In the genomic region with DNA sequence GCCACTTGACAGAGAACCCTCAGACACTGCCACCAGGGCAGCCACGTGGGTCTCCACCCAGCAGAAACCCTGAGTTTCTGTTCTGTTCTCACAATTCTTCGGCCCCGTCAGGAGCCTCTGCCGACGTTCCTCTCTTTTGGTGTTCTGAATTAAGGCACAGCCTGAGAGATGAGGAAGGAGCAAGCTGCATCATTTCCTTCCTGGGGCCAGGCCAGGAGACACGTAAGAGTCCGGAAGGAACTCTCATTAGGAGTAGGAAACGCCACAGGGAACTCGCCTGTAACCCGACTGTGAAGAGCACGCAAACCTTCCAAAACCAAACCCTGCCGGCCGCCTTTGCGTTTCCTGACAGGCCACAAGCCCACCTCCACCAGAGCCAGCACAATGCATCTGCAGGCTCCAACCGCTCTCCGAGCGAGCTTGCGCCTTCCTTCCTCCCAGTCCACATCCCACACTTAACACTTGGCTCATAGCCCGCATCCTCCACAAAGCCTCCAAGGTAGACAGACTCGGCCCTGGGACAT, we compare ENCODE assay signal across 8 mouse cellular contexts. TPM values are rescaled to one million over a fixed set of nuclear protein-coding genes. Genes with fewer than 3 reads are reported as not detected.
DNase-seq lines count a peak whose midpoint lies in the region; ATAC-seq and TF ChIP-seq lines count a peak whose summit lies in the region.

No protein-coding gene starts in this region.

- intact Hi-C loops in left cerebral cortex, adult 2 months (cut with DNase I), result no loop called here
- intact Hi-C loops in left cerebral cortex, postnatal 4 days (cut with DNase I), result no loop called here

- no peaks in the 10 kb centered on the region for H3K36me3 ChIP-seq in embryonic facial prominence, embryonic 12.5 days
- H3K36me3 ChIP-seq in liver, embryonic 14.5 days (replicated peaks; ENCODE audit: control insufficient read depth, insufficient read depth, low read depth), result no peaks in the 10 kb centered on the region

- no peak overlapping the region; the same call in 1 of the 2 replicates for H3K4me3 ChIP-seq in left cerebral cortex, adult 2 months
- H3K4me3 ChIP-seq in embryonic facial prominence, embryonic 12.5 days, result no peak overlapping the region
- H3K4me3 ChIP-seq in liver, embryonic 14.5 days (ENCODE audit: insufficient read depth in 1 of 2, low read depth in 2 of 2, low read length in 2 of 2), result 0 out of 4 replicates have a peak overlapping the region, but pooled peaks of 1 of the 2 experiments have one; percentile 5
- no peak overlapping the region for H3K4me3 ChIP-seq in cerebellum, adult 2 months (replicated peaks; ENCODE audit: insufficient read depth, low read depth, low read length)

- no peak overlapping the region for H3K9ac ChIP-seq in embryonic facial prominence, embryonic 12.5 days
- no peak overlapping the region for H3K9ac ChIP-seq in liver, embryonic 14.5 days (replicated peaks)

- no peaks in the 10 kb centered on the region for H3K9me3 ChIP-seq in embryonic facial prominence, embryonic 12.5 days
- no peaks in the 10 kb centered on the region for H3K9me3 ChIP-seq in liver, embryonic 14.5 days (ENCODE audit: control insufficient read depth, low read length)

- H3K27ac ChIP-seq in left cerebral cortex, adult 2 months, result peak overlapping the region; percentile 15; the same call in 1 of the 2 replicates
- 0 out of 2 replicates have a peak overlapping the region, but pooled peaks have one; percentile 17 for H3K27ac ChIP-seq in embryonic facial prominence, embryonic 12.5 days
- no peak overlapping the region for H3K27ac ChIP-seq in liver, embryonic 14.5 days
- no peak overlapping the region for H3K27ac ChIP-seq in cerebellum, adult 2 months (ENCODE audit: insufficient read depth, low read length)

- WGBS in embryonic facial prominence, embryonic 12.5 days, result 79% methylated on average over 20 of the region's 20 CpGs
- 13% methylated on average over 20 of the region's 20 CpGs for WGBS in liver, embryonic 14.5 days (ENCODE audit: insufficient replicate concordance)
- 80% methylated on average over 20 of the region's 20 CpGs for WGBS in cerebellum, adult 2 months

- TF ChIP-seq POLR2A in cerebellum, adult 2 months (IDR thresholded peaks at IDR 0.05; ENCODE audit: borderline replicate concordance, insufficient read depth, low read length), result no peak

- TF ChIP-seq CTCF in left cerebral cortex, adult 2 months (IDR thresholded peaks at IDR 0.05), result no peak
- TF ChIP-seq CTCF in liver, embryonic 14.5 days (IDR thresholded peaks at IDR 0.05; ENCODE audit: low read depth), result no peak
- no peak for TF ChIP-seq CTCF in cerebellum, adult 2 months (IDR thresholded peaks at IDR 0.05; ENCODE audit: borderline replicate concordance, insufficient read depth, low read depth, low read length)

- no peak overlapping the region for H3K4me2 ChIP-seq in embryonic facial prominence, embryonic 12.5 days (replicated peaks)
- H3K4me2 ChIP-seq in liver, embryonic 14.5 days (ENCODE audit: low read depth), result peak overlapping the region; percentile 31

- no peak for DNase-seq in left cerebral cortex, adult 2 months (ENCODE audit: extremely low spot score in 1 of 2, low spot score in 2 of 2)
- DNase-seq in left cerebral cortex, postnatal 4 days, result no peak
- DNase-seq in heart, postnatal 4 days, result peak; percentile 85
- no peak for DNase-seq in liver, embryonic 14.5 days (ENCODE audit: low read depth in 3 of 3, low spot score in 3 of 3)
- DNase-seq in right cerebral cortex, postnatal 14 days, result peak; percentile 18
- no peak for DNase-seq in adipocyte (ENCODE audit: low spot score)
- DNase-seq in cerebellum, adult 2 months, result no peak

- ATAC-seq in embryonic facial prominence, embryonic 12.5 days (ENCODE audit: insufficient number of reproducible peaks, insufficient read depth, low FRiP score, low TSS enrichment), result no peak
- peak; percentile 53; the same call in 1 of the 2 replicates for ATAC-seq in liver, embryonic 14.5 days (ENCODE audit: insufficient read depth)

- no peaks in the 10 kb centered on the region for H3K4me1 ChIP-seq in embryonic facial prominence, embryonic 12.5 days
- H3K4me1 ChIP-seq in liver, embryonic 14.5 days (replicated peaks; ENCODE audit: control insufficient read depth in 2 of 2, insufficient read depth in 2 of 2, low read length in 1 of 2), result peaks cover 5 to 26% of the 10 kb centered on the region in 2 experiments; a peak in 3 of 4 replicates
- no peaks in the 10 kb centered on the region for H3K4me1 ChIP-seq in cerebellum, adult 2 months (ENCODE audit: control insufficient read depth, insufficient read depth, low read length)

- no peaks in the 10 kb centered on the region for H3K27me3 ChIP-seq in embryonic facial prominence, embryonic 12.5 days
- no peaks in the 10 kb centered on the region; the same call in none of the 2 replicates for H3K27me3 ChIP-seq in liver, embryonic 14.5 days (ENCODE audit: control insufficient read depth, insufficient read depth, low read length)
- no peaks in the 10 kb centered on the region; the same call in 1 of the 2 replicates for H3K27me3 ChIP-seq in cerebellum, adult 2 months (ENCODE audit: control insufficient read depth, insufficient read depth, low read length)

- no peak for TF ChIP-seq EP300 in liver, embryonic 14.5 days (IDR thresholded peaks at IDR 0.05; ENCODE audit: low read depth)

RNA-seq across cellular contexts. Expression of gene Kdr, which starts 44.7 kb away (rescaled TPM):
- total RNA-seq in left cerebral cortex, adult 2 months (2021), result 1 to 10 TPM; 4.6 to 6.2 TPM
- 10 to 100 TPM; 27.7 to 28.4 TPM for total RNA-seq in left cerebral cortex, postnatal 4 days (2021)
- polyA plus RNA-seq in embryonic facial prominence, embryonic 12.5 days (2016; fragmentation: Nextera tagmentation; extraction: Ambion mirVana), result 29.0 and 31.0 TPM in 2 replicates
- 100 to 1,000 TPM; 115 to 119 TPM for total RNA-seq in heart, postnatal 4 days (2021)
- 3.1 and 3.8 TPM in 2 replicates for polyA plus RNA-seq in liver, embryonic 14.5 days (2012; rRNA removed)
- polyA plus RNA-seq in liver, embryonic 14.5 days (2014; fragmentation: Nextera tagmentation; extraction: Ambion mirVana), result 5.2 and 5.7 TPM in 2 replicates
- 6.7 and 7.1 TPM in 2 replicates for polyA plus RNA-seq in cerebellum, adult 2 months (2012; rRNA removed)

Comparison
In these comparisons a context has a peak if more than half of its experiments do, and no peak if none do; other contexts are left out.
1. RNA of gene Kdr, which starts 44.7 kb away (total RNA-seq): 115 to 119 TPM in heart, postnatal 4 days and 27.7 to 28.4 TPM in left cerebral cortex, postnatal 4 days; 4.6 to 6.2 TPM in left cerebral cortex, adult 2 months; every median in the first group is over 4 times any median in the second.
2. DNase-seq: peak in heart, postnatal 4 days (single experiment) and right cerebral cortex, postnatal 14 days (single experiment); none in left cerebral cortex, adult 2 months (0 of 2), left cerebral cortex, postnatal 4 days (single experiment), liver, embryonic 14.5 days (0 of 3), adipocyte (single experiment) and cerebellum, adult 2 months (0 of 2).
3. H3K27ac ChIP-seq: peak in left cerebral cortex, adult 2 months (single experiment) and embryonic facial prominence, embryonic 12.5 days (single experiment); none in liver, embryonic 14.5 days (single experiment) and cerebellum, adult 2 months (single experiment).